Mouse (Mus musculus): ENCODE measurements around the gene Inpp5b. TPM values are rescaled to one million over a fixed set of nuclear protein-coding genes. Genes with fewer than 3 reads are reported as not detected.

The Inpp5b gene
- polyA plus RNA-seq, 3 experiments from 2014 or later, result 93.6 to 120 (median 110) TPM

GRCm38 (mm10) chr4:124811347-124811975 lies 69.8 kb downstream of the Inpp5b start:
- no peak for ATAC-seq

- no peak for ATAC-seq
Observed at GRCm38 (mm10) chr4:124815901-124816300, 74.3 kb downstream of the Inpp5b start.

GRCm38 (mm10) chr4:124817803-124818202 lies 76.2 kb downstream of the Inpp5b start:
- ATAC-seq, result no peak

GRCm38 (mm10) chr4:124818832-124819231 lies 77.2 kb downstream of the Inpp5b start:
- no peak for ATAC-seq

GRCm38 (mm10) chr4:124824967-124825366 lies 83.3 kb downstream of the Inpp5b start:
- ATAC-seq, result no peak

GRCm38 (mm10) chr4:124825371-124825965 lies 83.8 kb downstream of the Inpp5b start:
- no peak for ATAC-seq

GRCm38 (mm10) chr4:124829671-124830070 lies 88.0 kb downstream of the Inpp5b start:
- no peak for ATAC-seq

- no peak for ATAC-seq
Observed at GRCm38 (mm10) chr4:124832796-124833195, 91.1 kb downstream of the Inpp5b start.

GRCm38 (mm10) chr4:124838035-124838700 lies 96.5 kb downstream of the Inpp5b start:
- ATAC-seq, result no peak

GRCm38 (mm10) chr4:124840998-124841397 lies 99.3 kb downstream of the Inpp5b start:
- ATAC-seq, result no peak

- ATAC-seq, result peak; percentile 66
Observed at GRCm38 (mm10) chr4:124843493-124843892, 101.8 kb downstream of the Inpp5b start.

- ATAC-seq, result peak; percentile 41
Observed at GRCm38 (mm10) chr4:124847573-124847972, 105.9 kb downstream of the Inpp5b start.

GRCm38 (mm10) chr4:124849631-124850260 lies 108.1 kb downstream of the Inpp5b start:
- ATAC-seq, result no peak

GRCm38 (mm10) chr4:124850261-124850913 lies 108.7 kb downstream of the Inpp5b start, which contains the start of gene Yrdc:
Gene Yrdc, plus strand, starts transcription at chr4:124850679.
- ATAC-seq, result peak; percentile 83

Other genes starting within 250 kb of the Inpp5b start
- gene 3100002H09Rik, start 131.0 kb upstream of the Inpp5b start, polyA plus RNA-seq (2017; shearing (Covaris generic)), result not detected
- not detected for gene Pou3f1, start 85.0 kb upstream of the Inpp5b start, polyA plus RNA-seq (2017; shearing (Covaris generic))
- gene Utp11, start 48.2 kb upstream of the Inpp5b start, polyA plus RNA-seq (2017; shearing (Covaris generic)), result 10 to 100 TPM; 84.4 to 92.4 (median 85.0) TPM
- gene Fhl3, start 41.1 kb upstream of the Inpp5b start, polyA plus RNA-seq (2017; shearing (Covaris generic)), result 10 to 100 TPM in 2 of 3 experiments, 1 to 10 TPM in 1; 8.2 to 15.6 (median 13.5) TPM
- 100 to 1,000 TPM; 106 to 117 (median 115) TPM for gene Sf3a3, start 27.1 kb upstream of the Inpp5b start, polyA plus RNA-seq (2017; shearing (Covaris generic))
- 10 to 100 TPM; 12.6 to 20.4 (median 16.9) TPM for gene Mtf1, start 60.3 kb downstream of the Inpp5b start, polyA plus RNA-seq (2017; shearing (Covaris generic))
- gene Yrdc, start 108.8 kb downstream of the Inpp5b start, polyA plus RNA-seq (2017; shearing (Covaris generic)), result 1 to 10 TPM; 2.8 to 5.3 (median 5.0) TPM
- 1 to 10 TPM; 4.3 to 4.7 (median 4.4) TPM for gene 1110065P20Rik, start 109.3 kb downstream of the Inpp5b start, polyA plus RNA-seq (2017; shearing (Covaris generic))
- gene Maneal, start 120.3 kb downstream of the Inpp5b start, polyA plus RNA-seq (2017; shearing (Covaris generic)), result under 1 TPM; 0.30 to 0.88 (median 0.60) TPM
- gene Epha10, start 139.0 kb downstream of the Inpp5b start, polyA plus RNA-seq (2017; shearing (Covaris generic)), result not detected
- gene 9930104L06Rik, start 195.2 kb downstream of the Inpp5b start, polyA plus RNA-seq (2017; shearing (Covaris generic)), result 10 to 100 TPM in 1 of 3 experiments, 1 to 10 TPM in 2; 7.3 to 13.8 (median 9.9) TPM
- gene Cdca8, start 197.5 kb downstream of the Inpp5b start, polyA plus RNA-seq (2017; shearing (Covaris generic)), result 100 to 1,000 TPM in 1 of 3 experiments, 10 to 100 TPM in 2; 12.5 to 130 (median 20.4) TPM
- gene Rspo1, start 244.6 kb downstream of the Inpp5b start, polyA plus RNA-seq (2017; shearing (Covaris generic)), result not detected

All from inflammation-experienced regulatory T-cells, adult 6 months (primary cell).